Mouse (Mus musculus): ENCODE measurements around the gene Nol9. TPM values are rescaled to one million over a fixed set of nuclear protein-coding genes. Genes with fewer than 3 reads are reported as not detected.

Gene Nol9
- total and polyA plus RNA-seq, 2 experiments from 2014 or later, result 19.0 to 22.5 TPM

DNA sequence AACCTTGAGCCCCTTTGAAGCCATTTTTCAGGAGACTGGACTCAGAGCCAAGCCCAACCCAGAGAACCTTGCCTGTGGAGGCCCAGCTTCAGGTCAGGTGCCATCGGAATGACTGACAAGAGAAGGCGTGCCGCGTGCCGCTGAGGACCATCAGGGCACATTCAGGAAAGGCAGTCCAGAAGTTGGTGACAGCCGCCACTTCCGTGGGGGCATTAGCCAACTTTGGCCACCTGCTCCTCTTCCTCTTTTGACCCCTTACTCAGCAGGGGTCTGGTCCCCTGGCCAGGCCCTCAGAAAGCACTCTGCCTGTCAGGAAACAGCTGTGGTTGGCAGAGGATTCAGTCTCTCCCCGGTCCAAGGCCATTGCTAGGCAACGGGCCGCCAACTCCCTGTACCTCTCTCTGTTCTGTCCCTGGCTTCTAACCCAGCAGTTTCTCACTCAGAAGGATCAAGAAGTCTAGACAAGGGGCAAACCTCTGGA, 33.0 kb downstream of the Nol9 start, which contains the start of gene Plekhg5:
TSS of gene Plekhg5 (plus strand) at position 378 of the 481 bp plus-strand sequence.
- H3K4me2 ChIP-seq (ENCODE audit: low read depth, low read length, poor library complexity, severe bottlenecking), result no peak within 1 kb of the TSS
- no peak within 1 kb of the TSS; the same call in 1 of the 2 replicates for H3K9ac ChIP-seq (replicated peaks; ENCODE audit: low read length, poor library complexity, severe bottlenecking)
- DNase-seq (ENCODE audit: low spot score), result peak; percentile 70
- no peaks in the 10 kb centered on the region for H3K36me3 ChIP-seq (ENCODE audit: insufficient read depth, low read length)
- H3K9me3 ChIP-seq (ENCODE audit: low read length), result no peaks in the 10 kb centered on the region
- no peaks in the 10 kb centered on the region for H3K27me3 ChIP-seq (ENCODE audit: insufficient read depth, low read length)
- no peak for ATAC-seq (ENCODE audit: low FRiP score)
- H3K4me1 ChIP-seq (ENCODE audit: insufficient read depth, low read length), result no peaks in the 10 kb centered on the region
- H3K27ac ChIP-seq (ENCODE audit: low read depth, low read length), result no peak within 1 kb of the TSS
- whole genome bisulfite sequencing, result 46% methylated on average over 10 of the region's 10 CpGs
- TF ChIP-seq CTCF (IDR thresholded peaks at IDR 0.05), result no peak
- no peak within 1 kb of the TSS for H3K4me3 ChIP-seq (ENCODE audit: low read depth, low read length)

DNA sequence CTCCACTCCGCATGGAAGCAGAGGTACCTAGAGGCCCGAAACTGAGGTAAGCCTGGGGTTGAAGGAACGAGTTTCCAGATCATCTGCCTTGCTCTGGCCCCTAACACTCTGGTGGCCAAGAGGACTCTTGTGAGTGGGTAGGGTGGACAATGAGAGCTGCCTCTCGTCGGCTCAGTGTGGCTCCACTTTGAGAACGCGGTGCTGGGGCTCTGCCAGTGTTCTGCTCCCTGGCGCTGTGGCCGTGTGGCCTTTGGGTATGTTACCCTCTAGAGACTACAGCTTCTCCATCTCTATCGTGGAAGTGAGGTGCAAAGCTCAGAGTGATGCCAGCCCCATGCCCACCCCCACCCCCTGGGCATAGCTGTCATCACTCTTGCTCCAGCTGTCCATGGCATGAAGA, 33.5 kb downstream of the Nol9 start:
- no peak for DNase-seq (ENCODE audit: low spot score)

GRCm38 (mm10) chr4:152073715-152074114, 34.6 kb downstream of the Nol9 start:
- no peak for TF ChIP-seq CTCF (IDR thresholded peaks at IDR 0.05)
- ATAC-seq (ENCODE audit: low FRiP score) (no peak), DNase-seq (ENCODE audit: low spot score) (no peak)
- H3K4me2 ChIP-seq (ENCODE audit: low read depth, low read length, poor library complexity, severe bottlenecking), result no peak overlapping the region
- H3K27ac ChIP-seq (ENCODE audit: low read depth, low read length), result no peak overlapping the region
- H3K4me3 ChIP-seq (ENCODE audit: low read depth, low read length), result no peak overlapping the region
- H3K9me3 ChIP-seq (ENCODE audit: low read length), result no peaks in the 10 kb centered on the region
- H3K27me3 ChIP-seq (ENCODE audit: insufficient read depth, low read length), result no peaks in the 10 kb centered on the region
- H3K36me3 ChIP-seq (ENCODE audit: insufficient read depth, low read length), result no peaks in the 10 kb centered on the region
- 80% methylated on average over 6 of the region's 6 CpGs for WGBS
- no peak overlapping the region for H3K9ac ChIP-seq (replicated peaks; ENCODE audit: low read length, poor library complexity, severe bottlenecking)
- no peaks in the 10 kb centered on the region for H3K4me1 ChIP-seq (ENCODE audit: insufficient read depth, low read length)

More for the DNA sequence above, 33.5 kb downstream of the Nol9 start:
- H3K27me3 ChIP-seq (ENCODE audit: insufficient read depth, low read length), result no peaks in the 10 kb centered on the region
- no peak overlapping the region for H3K27ac ChIP-seq (ENCODE audit: low read depth, low read length)
- H3K4me2 ChIP-seq (ENCODE audit: low read depth, low read length, poor library complexity, severe bottlenecking), result no peak overlapping the region
- no peak for ATAC-seq (ENCODE audit: low FRiP score)
- no peaks in the 10 kb centered on the region for H3K4me1 ChIP-seq (ENCODE audit: insufficient read depth, low read length)
- H3K9me3 ChIP-seq (ENCODE audit: low read length), result no peaks in the 10 kb centered on the region
- no peak overlapping the region for H3K9ac ChIP-seq (replicated peaks; ENCODE audit: low read length, poor library complexity, severe bottlenecking)
- 52% methylated on average over 10 of the region's 10 CpGs for WGBS
- no peak for TF ChIP-seq CTCF (IDR thresholded peaks at IDR 0.05)
- no peak overlapping the region for H3K4me3 ChIP-seq (ENCODE audit: low read depth, low read length)
- H3K36me3 ChIP-seq (ENCODE audit: insufficient read depth, low read length), result no peaks in the 10 kb centered on the region

DNA sequence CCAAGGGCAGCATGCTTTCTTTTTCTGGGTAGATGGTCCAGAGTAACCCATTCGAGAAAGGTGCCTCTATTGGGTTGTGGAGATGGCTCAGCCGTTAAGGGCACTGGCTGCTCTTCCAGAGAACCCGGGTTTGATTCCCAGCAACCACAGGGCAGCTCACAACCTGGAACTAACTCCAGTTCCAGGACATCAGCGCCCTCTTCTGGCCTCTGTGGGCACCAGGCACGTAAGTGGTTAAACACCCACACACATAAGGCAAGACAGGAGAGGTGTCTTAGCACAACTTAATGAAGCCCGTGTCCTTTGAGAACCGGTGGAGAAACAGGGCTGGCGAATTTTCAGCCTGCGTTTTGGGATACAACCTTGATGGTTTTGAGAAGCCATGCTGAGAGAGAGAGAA, 35.4 kb downstream of the Nol9 start:
- WGBS, result 87% methylated on average over 9 of the region's 9 CpGs

DNA sequence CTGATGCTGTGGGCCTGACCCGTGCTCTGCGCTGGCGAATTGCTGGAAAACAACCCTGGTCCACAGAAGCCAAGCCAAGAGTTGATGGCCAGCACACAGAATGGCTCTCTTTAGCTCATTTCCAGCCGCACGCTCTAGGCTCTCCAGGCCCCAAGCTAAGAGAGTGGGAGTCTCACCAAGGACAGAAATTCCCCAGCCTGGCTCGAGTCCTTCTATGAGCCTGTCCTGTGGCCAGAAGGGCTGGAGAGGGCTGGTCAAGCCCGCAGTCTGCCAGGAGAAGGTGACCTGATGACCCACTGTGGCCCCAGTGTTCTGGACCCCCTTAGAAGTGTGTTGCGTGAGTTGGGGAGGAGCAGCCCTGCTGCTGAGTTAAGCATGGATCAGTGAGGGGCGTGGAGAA, 38.1 kb downstream of the Nol9 start:
- H3K4me3 ChIP-seq (ENCODE audit: low read depth, low read length), result no peak overlapping the region
- H3K9ac ChIP-seq (replicated peaks; ENCODE audit: low read length, poor library complexity, severe bottlenecking), result no peak overlapping the region
- no peak for DNase-seq (ENCODE audit: low spot score)
- no peak for ATAC-seq (ENCODE audit: low FRiP score)
- no peak overlapping the region for H3K27ac ChIP-seq (ENCODE audit: low read depth, low read length)
- 86% methylated on average over 9 of the region's 9 CpGs for WGBS
- H3K9me3 ChIP-seq (ENCODE audit: low read length), result no peaks in the 10 kb centered on the region
- H3K4me1 ChIP-seq (ENCODE audit: insufficient read depth, low read length), result no peaks in the 10 kb centered on the region
- no peak overlapping the region for H3K4me2 ChIP-seq (ENCODE audit: low read depth, low read length, poor library complexity, severe bottlenecking)
- no peaks in the 10 kb centered on the region for H3K27me3 ChIP-seq (ENCODE audit: insufficient read depth, low read length)
- TF ChIP-seq CTCF (IDR thresholded peaks at IDR 0.05), result no peak
- no peaks in the 10 kb centered on the region for H3K36me3 ChIP-seq (ENCODE audit: insufficient read depth, low read length)

More for the DNA sequence above, 35.4 kb downstream of the Nol9 start:
- H3K9ac ChIP-seq (replicated peaks; ENCODE audit: low read length, poor library complexity, severe bottlenecking), result no peak overlapping the region
- no peaks in the 10 kb centered on the region for H3K27me3 ChIP-seq (ENCODE audit: insufficient read depth, low read length)
- DNase-seq (ENCODE audit: low spot score), result no peak
- no peaks in the 10 kb centered on the region for H3K9me3 ChIP-seq (ENCODE audit: low read length)
- H3K4me1 ChIP-seq (ENCODE audit: insufficient read depth, low read length), result no peaks in the 10 kb centered on the region
- no peak overlapping the region for H3K27ac ChIP-seq (ENCODE audit: low read depth, low read length)
- ATAC-seq (ENCODE audit: low FRiP score), result no peak
- no peak overlapping the region for H3K4me3 ChIP-seq (ENCODE audit: low read depth, low read length)
- TF ChIP-seq CTCF (IDR thresholded peaks at IDR 0.05), result peak; percentile 19
- no peak overlapping the region for H3K4me2 ChIP-seq (ENCODE audit: low read depth, low read length, poor library complexity, severe bottlenecking)
- no peaks in the 10 kb centered on the region for H3K36me3 ChIP-seq (ENCODE audit: insufficient read depth, low read length)

DNA sequence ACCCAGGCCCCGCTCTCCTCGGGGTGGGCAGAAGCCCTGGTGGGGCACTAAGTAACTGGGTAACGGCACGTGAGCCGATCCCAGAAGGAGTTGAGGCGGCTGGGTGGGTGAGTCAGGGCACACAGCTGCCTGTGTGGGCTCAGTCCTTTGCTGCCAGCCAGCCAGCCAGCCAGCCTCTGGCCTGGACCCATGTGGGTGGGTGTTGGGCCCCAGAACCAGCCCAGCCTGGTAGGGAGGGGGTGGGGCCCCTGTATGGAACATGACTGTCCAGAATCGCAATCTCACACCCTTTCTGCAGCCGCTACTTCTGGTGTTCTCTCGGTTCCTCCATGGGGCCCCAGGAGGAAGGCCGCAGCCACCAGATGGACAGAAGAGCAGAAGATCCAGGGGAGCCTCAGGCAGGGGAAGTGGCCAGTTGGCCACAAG, 39.0 kb downstream of the Nol9 start:
- no peak for ATAC-seq (ENCODE audit: low FRiP score)
- TF ChIP-seq CTCF (IDR thresholded peaks at IDR 0.05), result no peak
- Histone ChIP-seq H3K9ac (replicated peaks; ENCODE audit: low read length, poor library complexity, severe bottlenecking) (no peak overlapping the region), H3K4me2 (ENCODE audit: low read depth, low read length, poor library complexity, severe bottlenecking) (no peak overlapping the region), H3K36me3 (ENCODE audit: insufficient read depth, low read length) (no peaks in the 10 kb centered on the region), H3K27me3 (ENCODE audit: insufficient read depth, low read length) (no peaks in the 10 kb centered on the region), H3K9me3 (ENCODE audit: low read length) (no peaks in the 10 kb centered on the region), H3K4me3 (ENCODE audit: low read depth, low read length) (no peak overlapping the region), H3K4me1 (ENCODE audit: insufficient read depth, low read length) (no peaks in the 10 kb centered on the region), H3K27ac (ENCODE audit: low read depth, low read length) (no peak overlapping the region)
- 90% methylated on average over 10 of the region's 10 CpGs for WGBS
- DNase-seq (ENCODE audit: low spot score), result no peak
